Mouse (Mus musculus) left cerebral cortex, adult 18-20 months (tissue): Measurements from ENCODE around the gene H2-Aa. TPM values are rescaled to one million over a fixed set of nuclear protein-coding genes. Genes with fewer than 3 reads are reported as not detected.

Source experiments
- total RNA-seq, 2 experiments: library from RNA; stranded (reverse); gene quantifications; 2 replicates each; pipeline ENCODE4 v1.2.3; 2021

Gene H2-Aa
- total RNA-seq, 2 experiments from 2014 or later, result 4.5 to 5.9 TPM

Other genes with a start within 250 kb of the H2-Aa start
- gene Col11a2, start 248.4 kb downstream of the H2-Aa start, total RNA-seq, result 10 to 100 TPM; 14.5 to 14.6 TPM
- gene H2-Oa, start 195.5 kb downstream of the H2-Aa start, total RNA-seq, result not detected
- 10 to 100 TPM; 22.3 to 26.5 TPM for gene H2-DMa, start 168.3 kb downstream of the H2-Aa start, total RNA-seq
- gene Brd2, start 165.2 kb downstream of the H2-Aa start, total RNA-seq, result 100 to 1,000 TPM; 177 to 179 TPM
- 1 to 10 TPM; 1.2 to 1.8 TPM for gene H2-DMb2, start 144.5 kb downstream of the H2-Aa start, total RNA-seq
- gene H2-DMb1, start 134.8 kb downstream of the H2-Aa start, total RNA-seq, result 1 to 10 TPM; 2.2 to 2.7 TPM
- gene Tap1, start 100.3 kb downstream of the H2-Aa start, total RNA-seq, result 1 to 10 TPM; 3.1 to 3.2 TPM
- gene Psmb9, start 100.1 kb downstream of the H2-Aa start, total RNA-seq, result 1 to 10 TPM; 2.6 to 2.8 TPM
- 1 to 10 TPM; 4.6 to 5.5 TPM for gene Psmb8, start 90.1 kb downstream of the H2-Aa start, total RNA-seq
- 10 to 100 TPM; 10.7 to 11.7 TPM for gene Tap2, start 84.3 kb downstream of the H2-Aa start, total RNA-seq
- under 1 TPM; 0.40 to 0.44 TPM for gene H2-Ob, start 48.9 kb downstream of the H2-Aa start, total RNA-seq
- gene H2-Ab1, start 30.1 kb downstream of the H2-Aa start, total RNA-seq, result 1 to 10 TPM; 3.2 to 5.2 TPM
- gene H2-Eb1, start 18.0 kb upstream of the H2-Aa start, total RNA-seq, result 1 to 10 TPM; 4.0 to 6.0 TPM
- gene H2-Eb2, start 37.8 kb upstream of the H2-Aa start, total RNA-seq, result not detected
- under 1 TPM; 0.63 to 0.68 TPM for gene Btnl2, start 67.0 kb upstream of the H2-Aa start, total RNA-seq
- not detected for gene Btnl1, start 89.3 kb upstream of the H2-Aa start, total RNA-seq
- 1 to 10 TPM; 2.1 to 4.4 TPM for gene BC051142, start 111.0 kb upstream of the H2-Aa start, total RNA-seq
- not detected for gene Btnl4, start 189.5 kb upstream of the H2-Aa start, total RNA-seq
- not detected for gene Btnl6, start 229.5 kb upstream of the H2-Aa start, total RNA-seq